Mouse (Mus musculus) heart, adult 18-20 months (tissue): ENCODE data around the gene Atg2b. TPM values are rescaled to one million over a fixed set of nuclear protein-coding genes. Genes with fewer than 3 reads are reported as not detected.
A peak's percentile ranks its signal among the peaks of the same experiment; 100 is the strongest.

Experiments used
- DNase-seq, 2 experiments: peaks; one replicate each; pipeline ENCODE4 v3.0.0; 2021 to 2022; ENCODE audit warnings: mixed read lengths in 1 of 2
- total RNA-seq, 2 experiments: library from RNA; stranded (reverse); gene quantifications; 2 replicates each; pipeline ENCODE4 v1.2.3; 2021

Atg2b gene
- total RNA-seq, 2 experiments from 2014 or later = 17.0 to 17.4 TPM

DNA sequence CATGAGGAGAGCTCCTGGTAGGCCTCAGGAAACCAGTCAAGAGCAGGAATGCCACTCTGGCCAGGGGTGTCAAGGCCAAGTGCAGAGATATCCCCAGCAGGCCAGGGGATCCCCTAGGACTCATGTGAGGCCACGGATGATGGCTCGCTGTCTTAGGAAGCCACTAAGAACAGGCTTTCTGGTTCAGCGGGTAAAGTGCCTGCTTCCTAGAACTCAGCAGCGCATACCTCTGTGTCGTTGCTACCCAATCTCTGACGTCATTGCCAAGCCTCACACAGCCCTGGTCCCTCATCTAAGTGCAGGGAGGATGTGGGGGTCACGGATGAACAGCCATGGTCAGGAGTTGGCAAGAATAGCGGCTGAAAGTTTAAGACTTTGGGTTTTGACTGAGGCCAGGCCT, 87.9 kb downstream of the Atg2b start:
- DNase-seq = no peak

GRCm38 (mm10) chr12:105593471-105593870, 91.5 kb downstream of the Atg2b start:
- DNase-seq = no peak

DNA sequence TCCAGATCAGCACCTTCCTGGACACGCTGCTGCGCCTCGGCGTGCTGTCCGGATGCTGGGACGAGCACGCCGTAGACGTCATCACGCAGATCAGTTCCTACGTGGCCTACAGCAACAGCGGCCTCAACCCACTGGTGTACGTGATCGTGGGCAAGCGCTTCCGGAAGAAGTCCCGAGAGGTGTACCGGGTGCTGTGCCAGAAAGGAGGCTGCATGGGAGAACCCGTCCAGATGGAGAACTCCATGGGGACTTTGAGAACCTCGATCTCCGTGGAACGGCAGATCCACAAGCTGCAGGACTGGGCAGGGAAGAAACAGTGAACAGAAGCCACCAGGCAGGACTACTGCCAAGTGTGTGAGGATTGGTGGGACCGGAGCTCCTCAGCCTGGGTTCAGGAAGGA, 92.7 kb downstream of the Atg2b start:
- DNase-seq = no peak

- no peak for DNase-seq
These were observed 94.2 kb downstream of the Atg2b start for GRCm38 (mm10) chr12:105590786-105591185.

GRCm38 (mm10) chr12:105587526-105587925, 97.5 kb downstream of the Atg2b start:
- DNase-seq = no peak

DNA sequence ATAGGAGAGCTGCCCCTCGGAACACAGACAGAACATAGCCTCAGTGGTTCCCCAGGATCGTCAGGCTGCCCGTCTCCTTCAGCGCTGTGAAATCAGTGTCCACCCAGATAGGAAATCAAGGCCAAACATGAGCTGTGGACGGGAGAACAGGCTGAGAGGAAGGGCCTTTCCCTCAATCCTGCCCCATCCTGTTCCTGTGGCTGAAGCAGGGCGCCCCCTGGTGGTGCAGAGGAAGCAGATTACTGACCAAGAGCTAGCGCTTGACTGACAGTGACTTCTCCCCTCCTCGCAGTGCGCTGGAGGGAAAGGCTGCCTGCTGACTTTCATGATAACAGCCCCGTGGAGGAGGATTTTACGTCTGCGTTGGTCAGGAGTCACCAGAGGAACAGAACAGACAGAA, 100.2 kb downstream of the Atg2b start:
- DNase-seq = peak; percentile 67 to 82

DNA sequence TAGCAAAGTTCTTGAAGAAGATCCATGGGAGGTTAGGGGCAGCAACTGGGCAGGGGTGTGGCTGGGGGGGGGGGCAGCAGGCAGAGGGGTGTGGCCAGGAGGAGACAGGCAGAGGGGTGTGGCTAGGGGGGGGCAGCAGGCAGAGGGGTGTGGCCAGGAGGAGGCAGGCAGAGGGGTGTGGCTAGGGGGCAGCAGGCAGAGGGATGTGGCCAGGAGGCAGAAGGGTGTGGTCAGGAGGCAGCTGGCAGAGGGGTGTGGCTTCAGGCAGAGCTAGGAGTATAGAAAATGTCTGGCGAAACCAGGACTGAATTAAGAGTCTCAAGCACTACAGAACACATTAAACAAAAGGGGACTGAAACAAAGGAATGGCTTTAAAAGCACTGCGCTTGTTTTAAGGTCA, 101.5 kb downstream of the Atg2b start:
- DNase-seq = no peak

DNA sequence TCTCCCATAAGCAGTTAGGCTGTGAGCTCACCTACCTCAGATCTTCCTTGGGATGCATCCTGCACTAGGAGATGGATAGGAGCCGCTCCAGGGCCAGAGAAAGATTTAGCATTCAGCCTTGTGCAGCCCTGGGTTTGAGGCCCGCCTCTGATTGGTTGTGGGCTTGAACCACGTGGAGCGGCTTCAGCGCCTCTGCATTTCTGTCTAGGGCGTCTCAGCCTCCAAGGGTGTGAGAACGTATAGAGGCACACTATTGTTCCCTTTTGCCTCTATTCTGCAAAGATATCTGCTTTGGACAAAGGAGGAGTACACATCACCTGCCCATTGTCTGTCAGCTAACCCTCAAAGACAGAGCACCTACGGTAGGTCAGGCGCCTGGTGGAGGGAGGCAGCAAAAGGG, 102.5 kb downstream of the Atg2b start:
- no peak for DNase-seq

GRCm38 (mm10) chr12:105580490-105580889, 104.5 kb downstream of the Atg2b start:
- no peak for DNase-seq

GRCm38 (mm10) chr12:105574356-105574755, 110.7 kb downstream of the Atg2b start:
- no peak for DNase-seq

GRCm38 (mm10) chr12:105572622-105573021, 112.4 kb downstream of the Atg2b start:
- no peak for DNase-seq

GRCm38 (mm10) chr12:105571867-105572266, 113.1 kb downstream of the Atg2b start:
- DNase-seq = no peak

Other genes with a start within 250 kb of the Atg2b start
- gene D430019H16Rik, start 231.4 kb downstream of the Atg2b start, total RNA-seq = under 1 TPM; 0.10 to 0.28 TPM
- under 1 TPM; 0.31 to 0.40 TPM for gene Bdkrb2, start 122.0 kb downstream of the Atg2b start, total RNA-seq
- not detected for gene Bdkrb1, start 82.1 kb downstream of the Atg2b start, total RNA-seq
- 1 to 10 TPM; 7.9 to 8.8 TPM for gene Gskip, start 382 bp downstream of the Atg2b start, total RNA-seq
- under 1 TPM in 1 of 2 experiments, not detected in 1; 0.57 TPM for gene Ak7, start 20.8 kb upstream of the Atg2b start, total RNA-seq
- 100 to 1,000 TPM; 114 to 115 TPM for gene Papola, start 99.5 kb upstream of the Atg2b start, total RNA-seq